Mouse (Mus musculus) neural tube, embryonic 13.5 days (tissue): ENCODE data around the gene Ank3. TPM values are rescaled to one million over a fixed set of nuclear protein-coding genes. Genes with fewer than 3 reads are reported as not detected.

Experiments used
- ATAC-seq: fragments of 200-750 bp; cut with Nextera tagmentation; 2 replicates; pipeline ENCODE4 v1.8.0; 2017; ENCODE audit warnings: low read depth, mild to moderate bottlenecking, moderate TSS enrichment, moderate library complexity
- H3K27ac ChIP-seq: fragments of 300-500 bp; sonication (generic); replicated peaks from 2 replicates; pipeline ENCODE4 v1.5.1; 2015; ENCODE audit warnings: moderate library complexity, mild to moderate bottlenecking, inconsistent platforms
- H3K27me3 ChIP-seq: fragments of 300-500 bp; sonication (generic); 2 replicates; pipeline ENCODE4 v1.6.1; 2015; ENCODE audit warnings: mild to moderate bottlenecking, inconsistent platforms
- H3K36me3 ChIP-seq: fragments of 300-500 bp; sonication (generic); 2 replicates; pipeline ENCODE4 v1.6.1; 2015; ENCODE audit warnings: mild to moderate bottlenecking, inconsistent platforms
- H3K4me1 ChIP-seq: fragments of 300-500 bp; sonication (generic); replicated peaks from 2 replicates; pipeline ENCODE4 v1.6.1; 2015; ENCODE audit warnings: inconsistent platforms
- H3K4me2 ChIP-seq: fragments of 300-500 bp; sonication (generic); 2 replicates; pipeline ENCODE4 v1.6.1; 2015; ENCODE audit warnings: inconsistent platforms, mild to moderate bottlenecking, moderate library complexity
- H3K4me3 ChIP-seq: fragments of 300-500 bp; sonication (generic); 2 replicates; pipeline ENCODE4 v1.5.1; 2015; ENCODE audit warnings: mild to moderate bottlenecking, inconsistent platforms
- H3K9ac ChIP-seq: fragments of 300-500 bp; sonication (generic); 2 replicates; pipeline ENCODE4 v1.6.1; 2015; ENCODE audit warnings: moderate library complexity, mild to moderate bottlenecking, inconsistent platforms
- H3K9me3 ChIP-seq: fragments of 300-500 bp; sonication (generic); 2 replicates; pipeline ENCODE4 v1.6.1; 2016; ENCODE audit warnings: inconsistent platforms
- WGBS: fragments of 180-500 bp; shearing (Covaris S2); methylation state at CpG from one replicate; pipeline ENCODE4 v1.1.7; 2015; 5-methylcytosine and 5-hydroxymethylcytosine counted together
- polyA plus RNA-seq: library from polyadenylated mRNA; unstranded; fragments of >200 nt; fragmentation: Nextera tagmentation; extraction: Ambion mirVana; gene quantifications from 2 replicates; pipeline ENCODE4 v1.2.1, GENCODE M21; 2015

Gene Ank3
- polyA plus RNA-seq, 1 experiment from 2014 or later = 104 TPM

- Histone ChIP-seq H3K4me1 (peaks cover 40% of the 10 kb centered on the region), H3K9me3 (no peaks in the 10 kb centered on the region), H3K36me3 (peaks cover 5% of the 10 kb centered on the region; the same call in 1 of the 2 replicates), H3K27ac (no peak overlapping the region), H3K9ac (no peak overlapping the region), H3K4me3 (no peak overlapping the region), H3K4me2 (no peak overlapping the region), H3K27me3 (no peaks in the 10 kb centered on the region)
- no peak for ATAC-seq
- WGBS = 87% methylated on average over 7 of the region's 7 CpGs
Observed at GRCm38 (mm10) chr10:69544653-69545052, 146.1 kb downstream of the Ank3 start.

GRCm38 (mm10) chr10:69545936-69546335, 147.4 kb downstream of the Ank3 start:
- Histone ChIP-seq H3K4me1 (peaks cover 39% of the 10 kb centered on the region), H3K9ac (no peak overlapping the region), H3K4me3 (no peak overlapping the region), H3K9me3 (no peaks in the 10 kb centered on the region), H3K27me3 (no peaks in the 10 kb centered on the region), H3K27ac (no peak overlapping the region), H3K36me3 (no peaks in the 10 kb centered on the region; the same call in 1 of the 2 replicates), H3K4me2 (no peak overlapping the region)
- ATAC-seq = no peak
- 83% methylated on average over 3 of the region's 3 CpGs for WGBS

- H3K9me3 ChIP-seq = no peaks in the 10 kb centered on the region
- no peak overlapping the region for H3K9ac ChIP-seq
- H3K4me1 ChIP-seq = peaks cover 34% of the 10 kb centered on the region
- no peaks in the 10 kb centered on the region; the same call in 1 of the 2 replicates for H3K36me3 ChIP-seq
- H3K4me2 ChIP-seq = no peak overlapping the region
- H3K27ac ChIP-seq = no peak overlapping the region
- H3K4me3 ChIP-seq = no peak overlapping the region
- no peak for ATAC-seq
- no peaks in the 10 kb centered on the region for H3K27me3 ChIP-seq
- 85% methylated on average over 6 of the region's 6 CpGs for WGBS
Observed at GRCm38 (mm10) chr10:69546643-69547042, 148.1 kb downstream of the Ank3 start.

- no peak overlapping the region for H3K4me2 ChIP-seq
- H3K4me1 ChIP-seq = peaks cover 22% of the 10 kb centered on the region
- H3K27me3 ChIP-seq = no peaks in the 10 kb centered on the region
- H3K4me3 ChIP-seq = no peak overlapping the region
- ATAC-seq = no peak
- H3K36me3 ChIP-seq = no peaks in the 10 kb centered on the region; the same call in 1 of the 2 replicates
- 96% methylated on average over 3 of the region's 3 CpGs for WGBS
- H3K9ac ChIP-seq = no peak overlapping the region
- no peaks in the 10 kb centered on the region for H3K9me3 ChIP-seq
- no peak overlapping the region for H3K27ac ChIP-seq
Observed at GRCm38 (mm10) chr10:69548771-69549170, 150.2 kb downstream of the Ank3 start.

- WGBS = 91% methylated on average over 4 of the region's 4 CpGs
- no peaks in the 10 kb centered on the region for H3K27me3 ChIP-seq
- ATAC-seq = no peak
- no peak overlapping the region for H3K4me2 ChIP-seq
- no peak overlapping the region for H3K9ac ChIP-seq
- no peak overlapping the region for H3K4me3 ChIP-seq
- peaks cover 22% of the 10 kb centered on the region for H3K4me1 ChIP-seq
- H3K27ac ChIP-seq = no peak overlapping the region
- no peaks in the 10 kb centered on the region; the same call in 1 of the 2 replicates for H3K36me3 ChIP-seq
- H3K9me3 ChIP-seq = no peaks in the 10 kb centered on the region
Observed at GRCm38 (mm10) chr10:69549221-69549620, 150.6 kb downstream of the Ank3 start.

GRCm38 (mm10) chr10:69550824-69551223, 152.3 kb downstream of the Ank3 start:
- no peaks in the 10 kb centered on the region; the same call in 1 of the 2 replicates for H3K36me3 ChIP-seq
- H3K9me3 ChIP-seq = no peaks in the 10 kb centered on the region
- WGBS = 65% methylated on average over 4 of the region's 4 CpGs
- ATAC-seq = no peak
- H3K4me2 ChIP-seq = no peak overlapping the region
- no peak overlapping the region for H3K27ac ChIP-seq
- no peak overlapping the region for H3K9ac ChIP-seq
- H3K4me3 ChIP-seq = no peak overlapping the region
- H3K27me3 ChIP-seq = no peaks in the 10 kb centered on the region
- peaks cover 15% of the 10 kb centered on the region for H3K4me1 ChIP-seq

GRCm38 (mm10) chr10:69553091-69553490, 154.5 kb downstream of the Ank3 start:
- Histone ChIP-seq H3K9ac (no peak overlapping the region), H3K9me3 (no peaks in the 10 kb centered on the region), H3K27me3 (no peaks in the 10 kb centered on the region), H3K36me3 (no peaks in the 10 kb centered on the region; the same call in 1 of the 2 replicates), H3K4me3 (no peak overlapping the region), H3K27ac (no peak overlapping the region), H3K4me1 (peaks cover 19% of the 10 kb centered on the region), H3K4me2 (no peak overlapping the region)
- WGBS = 79% methylated on average over 1 of the region's 1 CpGs
- ATAC-seq = no peak

GRCm38 (mm10) chr10:69555592-69555991, 157.0 kb downstream of the Ank3 start:
- H3K4me3 ChIP-seq = no peak overlapping the region
- no peak overlapping the region for H3K4me2 ChIP-seq
- no peaks in the 10 kb centered on the region for H3K9me3 ChIP-seq
- no peak for ATAC-seq
- 92% methylated on average over 4 of the region's 4 CpGs for WGBS
- H3K36me3 ChIP-seq = no peaks in the 10 kb centered on the region
- no peak overlapping the region for H3K9ac ChIP-seq
- H3K4me1 ChIP-seq = peaks cover 15% of the 10 kb centered on the region
- no peaks in the 10 kb centered on the region for H3K27me3 ChIP-seq
- H3K27ac ChIP-seq = no peak overlapping the region

GRCm38 (mm10) chr10:69556278-69556677, 157.7 kb downstream of the Ank3 start:
- Histone ChIP-seq H3K9ac (no peak overlapping the region), H3K9me3 (no peaks in the 10 kb centered on the region), H3K4me2 (no peak overlapping the region), H3K27me3 (no peaks in the 10 kb centered on the region), H3K4me3 (no peak overlapping the region), H3K36me3 (no peaks in the 10 kb centered on the region), H3K27ac (no peak overlapping the region), H3K4me1 (peaks cover 14% of the 10 kb centered on the region)
- no peak for ATAC-seq
- 20% methylated on average over 13 of the region's 13 CpGs for WGBS

GRCm38 (mm10) chr10:69560237-69560636, 161.7 kb downstream of the Ank3 start:
- no peak for ATAC-seq

GRCm38 (mm10) chr10:69562931-69563330, 164.4 kb downstream of the Ank3 start:
- Histone ChIP-seq H3K36me3 (no peaks in the 10 kb centered on the region), H3K9me3 (no peaks in the 10 kb centered on the region), H3K9ac (no peak overlapping the region), H3K27ac (no peak overlapping the region), H3K4me1 (peaks cover under 1% of the 10 kb centered on the region; the same call in 1 of the 2 replicates), H3K4me3 (no peak overlapping the region), H3K27me3 (no peaks in the 10 kb centered on the region), H3K4me2 (no peak overlapping the region)
- WGBS = 66% methylated on average over 4 of the region's 4 CpGs
- peak; percentile 20; the same call in 1 of the 2 replicates for ATAC-seq

More at GRCm38 (mm10) chr10:69560237-69560636, 161.7 kb downstream of the Ank3 start:
- H3K9ac ChIP-seq = no peak overlapping the region
- WGBS = 77% methylated on average over 1 of the region's 1 CpGs
- H3K4me3 ChIP-seq = no peak overlapping the region
- no peaks in the 10 kb centered on the region for H3K27me3 ChIP-seq
- no peaks in the 10 kb centered on the region for H3K9me3 ChIP-seq
- H3K4me2 ChIP-seq = no peak overlapping the region
- H3K27ac ChIP-seq = no peak overlapping the region
- peaks cover 4% of the 10 kb centered on the region for H3K4me1 ChIP-seq
- H3K36me3 ChIP-seq = no peaks in the 10 kb centered on the region

- Histone ChIP-seq H3K4me3 (no peak overlapping the region), H3K4me1 (peaks cover 22% of the 10 kb centered on the region), H3K9ac (no peak overlapping the region), H3K36me3 (no peaks in the 10 kb centered on the region), H3K4me2 (no peak overlapping the region), H3K9me3 (no peaks in the 10 kb centered on the region), H3K27ac (no peak overlapping the region), H3K27me3 (no peaks in the 10 kb centered on the region)
- WGBS = 91% methylated on average over 4 of the region's 4 CpGs
- ATAC-seq = no peak
Observed at GRCm38 (mm10) chr10:69565052-69565451, 166.5 kb downstream of the Ank3 start.

- H3K27ac ChIP-seq = peak overlapping the region; percentile 46
- ATAC-seq = no peak
- H3K9ac ChIP-seq = no peak overlapping the region
- no peaks in the 10 kb centered on the region for H3K36me3 ChIP-seq
- peaks cover 61% of the 10 kb centered on the region for H3K4me1 ChIP-seq
- 74% methylated on average over 5 of the region's 5 CpGs for WGBS
- no peak overlapping the region for H3K4me2 ChIP-seq
- H3K9me3 ChIP-seq = no peaks in the 10 kb centered on the region
- no peaks in the 10 kb centered on the region for H3K27me3 ChIP-seq
- no peak overlapping the region for H3K4me3 ChIP-seq
Observed at GRCm38 (mm10) chr10:69568976-69569375, 170.4 kb downstream of the Ank3 start.
